In genomic region chr7:16263015-16263787, GRCm38 (mm10) we compare ENCODE assay signal across 9 mouse cellular contexts. TPM values are rescaled to one million over a fixed set of nuclear protein-coding genes. Genes with fewer than 3 reads are reported as not detected.
DNase-seq lines count a peak whose midpoint lies in the region; ATAC-seq and TF ChIP-seq lines count a peak whose summit lies in the region.
"Had no signal": no experiment of that assay in that cellular context is flagged by ENCODE, and none has a peak within 500 bp of the region (broad histone marks: within the 10 kb centered on the region; RNA-seq: fewer than 3 reads in every experiment).

No protein-coding gene starts in this region.

- peak; percentile 82 for ATAC-seq in erythroblast, adult 5-6 weeks (replicated peaks; ENCODE audit: low FRiP score, poor library complexity, severe bottlenecking)
- no peak for ATAC-seq in liver, embryonic 13.5 days (ENCODE audit: low read depth)

- peak; percentile 51 for TF ChIP-seq CTCF in bone marrow, adult 2 months (IDR thresholded peaks at IDR 0.05; ENCODE audit: control insufficient read depth, insufficient read depth, low read length)

- no peaks in the 10 kb centered on the region for H3K9me3 ChIP-seq in liver, embryonic 13.5 days (replicated peaks)
- H3K9me3 ChIP-seq: hindbrain, embryonic 15.5 days had no signal

- no peak overlapping the region for H3K27ac ChIP-seq in bone marrow, adult 2 months (ENCODE audit: control insufficient read depth, insufficient read depth, low read depth, low read length, poor library complexity)
- no peak overlapping the region for H3K27ac ChIP-seq in liver, embryonic 13.5 days
- H3K27ac ChIP-seq: hindbrain, embryonic 15.5 days had no signal

- H3K4me1 ChIP-seq in bone marrow, adult 2 months (ENCODE audit: control insufficient read depth, insufficient read depth, low read length) = peaks cover 2% of the 10 kb centered on the region; the same call in 1 of the 2 replicates
- H3K4me1 ChIP-seq in liver, embryonic 13.5 days (replicated peaks) = no peaks in the 10 kb centered on the region
- H3K4me1 ChIP-seq: hindbrain, embryonic 15.5 days had no signal

- H3K36me3 ChIP-seq in liver, embryonic 13.5 days = no peaks in the 10 kb centered on the region
- H3K36me3 ChIP-seq: hindbrain, embryonic 15.5 days had no signal

- TF ChIP-seq POLR2A in bone marrow, adult 2 months (IDR thresholded peaks at IDR 0.05; ENCODE audit: borderline replicate concordance, control insufficient read depth, low read depth, low read length) = no peak

- H3K9ac ChIP-seq in liver, embryonic 13.5 days = no peak overlapping the region
- H3K9ac ChIP-seq: hindbrain, embryonic 15.5 days had no signal

- H3K4me3 ChIP-seq in bone marrow, adult 2 months (replicated peaks; ENCODE audit: control insufficient read depth, low read depth, low read length) = no peak overlapping the region
- no peak overlapping the region for H3K4me3 ChIP-seq in liver, embryonic 13.5 days (replicated peaks)
- H3K4me3 ChIP-seq: hindbrain, embryonic 15.5 days had no signal

- 12% methylated on average over 8 of the region's 8 CpGs for WGBS in bone marrow, adult 2 months
- WGBS in liver, embryonic 13.5 days (ENCODE audit: insufficient replicate concordance) = 21% methylated on average over 8 of the region's 8 CpGs

- no peaks in the 10 kb centered on the region for H3K27me3 ChIP-seq in liver, embryonic 13.5 days
- H3K27me3 ChIP-seq: hindbrain, embryonic 15.5 days had no signal

- DNase-seq in 416B (ENCODE audit: low read depth) = peak; percentile 90
- DNase-seq in CD4-positive helper T cell, adult 2 months (ENCODE audit: low read depth, low spot score) = peak; percentile 86
- peak; percentile 58 to 84 for DNase-seq in kidney, adult 8-10 months
- DNase-seq in liver, embryonic 13.5 days = peak; percentile 58
- peak; percentile 86 to 90 for DNase-seq in right cerebral cortex, adult 2 months (ENCODE audit: low spot score in 2 of 2)
- no peak for DNase-seq in yolk sac, embryonic 10.5 days (ENCODE audit: low spot score)

- no peak overlapping the region for H3K4me2 ChIP-seq in liver, embryonic 13.5 days
- H3K4me2 ChIP-seq: hindbrain, embryonic 15.5 days had no signal

RNA-seq across cellular contexts. Expression of gene C5ar1, which starts 3.9 kb away (rescaled TPM):
- 9.0 and 17.2 TPM in 2 replicates for polyA plus RNA-seq in bone marrow, adult 2 months (2011; ENCODE audit: insufficient read depth, insufficient read length, low replicate concordance, missing spikeins)
- 7.7 and 15.7 TPM in 2 replicates for total RNA-seq in erythroblast, adult 5-6 weeks (2015; ENCODE audit: low replicate concordance)
- total RNA-seq in erythroblast, adult 5-6 weeks (2017; ENCODE audit: low replicate concordance) = 2.6 and 7.1 TPM in 2 replicates
- 1.4 TPM in 2 replicates for polyA plus RNA-seq in liver, embryonic 13.5 days (2015; fragmentation: Nextera tagmentation; extraction: Ambion mirVana)

RNA-seq across cellular contexts. Expression of gene Inafm1, which starts 10.2 kb away (rescaled TPM):
- 19.8 and 23.6 TPM in 2 replicates for polyA plus RNA-seq in bone marrow, adult 2 months (2011; ENCODE audit: insufficient read depth, insufficient read length, low replicate concordance, missing spikeins)
- not detected in 2 replicates for total RNA-seq in erythroblast, adult 5-6 weeks (2015; ENCODE audit: low replicate concordance)
- total RNA-seq in erythroblast, adult 5-6 weeks (2017; ENCODE audit: low replicate concordance) = 2.0 and 4.3 TPM in 2 replicates
- 3.9 and 4.4 TPM in 2 replicates for polyA plus RNA-seq in liver, embryonic 13.5 days (2015; fragmentation: Nextera tagmentation; extraction: Ambion mirVana)

RNA-seq across cellular contexts. Expression of gene C5ar2, which starts 19.2 kb away (rescaled TPM):
- 4.2 TPM in 2 replicates for polyA plus RNA-seq in bone marrow, adult 2 months (2011; ENCODE audit: insufficient read depth, insufficient read length, low replicate concordance, missing spikeins)
- 3.3 and 6.3 TPM in 2 replicates for total RNA-seq in erythroblast, adult 5-6 weeks (2015; ENCODE audit: low replicate concordance)
- total RNA-seq in erythroblast, adult 5-6 weeks (2017; ENCODE audit: low replicate concordance) = 1.7 and 3.1 TPM in 2 replicates
- 0.72 and 0.77 TPM in 2 replicates for polyA plus RNA-seq in liver, embryonic 13.5 days (2015; fragmentation: Nextera tagmentation; extraction: Ambion mirVana)

RNA-seq across cellular contexts. Expression of gene Ccdc9, which starts 23.4 kb away (rescaled TPM):
- 108 and 194 TPM in 2 replicates for polyA plus RNA-seq in bone marrow, adult 2 months (2011; ENCODE audit: insufficient read depth, insufficient read length, low replicate concordance, missing spikeins)
- total RNA-seq in erythroblast, adult 5-6 weeks (2015; ENCODE audit: low replicate concordance) = 2.5 and 9.4 TPM in 2 replicates
- 17.7 and 30.0 TPM in 2 replicates for total RNA-seq in erythroblast, adult 5-6 weeks (2017; ENCODE audit: low replicate concordance)
- polyA plus RNA-seq in liver, embryonic 13.5 days (2015; fragmentation: Nextera tagmentation; extraction: Ambion mirVana) = 12.6 and 17.5 TPM in 2 replicates

RNA-seq across cellular contexts. Expression of gene Dhx34, which starts 41.4 kb away (rescaled TPM):
- polyA plus RNA-seq in bone marrow, adult 2 months (2011; ENCODE audit: insufficient read depth, insufficient read length, low replicate concordance, missing spikeins) = 9.4 and 11.9 TPM in 2 replicates
- 1.5 and 13.1 TPM in 2 replicates for total RNA-seq in erythroblast, adult 5-6 weeks (2015; ENCODE audit: low replicate concordance)
- 1.0 and 3.1 TPM in 2 replicates for total RNA-seq in erythroblast, adult 5-6 weeks (2017; ENCODE audit: low replicate concordance)
- polyA plus RNA-seq in liver, embryonic 13.5 days (2015; fragmentation: Nextera tagmentation; extraction: Ambion mirVana) = 6.0 and 6.4 TPM in 2 replicates
